Mouse (Mus musculus) heart, adult 8-10 months (tissue): ENCODE measurements around the gene Dnah2. TPM values are rescaled to one million over a fixed set of nuclear protein-coding genes. Genes with fewer than 3 reads are reported as not detected.
A peak's percentile ranks its signal among the peaks of the same experiment; 100 is the strongest.

Experiments used
- DNase-seq: peaks from one replicate; pipeline ENCODE4 v3.0.0; 2022; ENCODE audit warnings: low spot score
- total RNA-seq, 4 experiments: library from RNA; stranded (reverse); gene quantifications; 2 replicates each; pipeline ENCODE4 v1.2.4; 2022

The Dnah2 gene
- total RNA-seq, 4 experiments from 2014 or later = 0.22 to 0.66 (median 0.40) TPM

GRCm38 (mm10) chr11:69419443-69419812 lies 129.5 kb downstream of the Dnah2 start:
- DNase-seq = peak; percentile 33

GRCm38 (mm10) chr11:69418481-69419442 lies 130.1 kb downstream of the Dnah2 start:
- peak; percentile 96 for DNase-seq

- peak; percentile 93 for DNase-seq
These were observed 131.2 kb downstream of the Dnah2 start for GRCm38 (mm10) chr11:69417449-69418384.

DNA sequence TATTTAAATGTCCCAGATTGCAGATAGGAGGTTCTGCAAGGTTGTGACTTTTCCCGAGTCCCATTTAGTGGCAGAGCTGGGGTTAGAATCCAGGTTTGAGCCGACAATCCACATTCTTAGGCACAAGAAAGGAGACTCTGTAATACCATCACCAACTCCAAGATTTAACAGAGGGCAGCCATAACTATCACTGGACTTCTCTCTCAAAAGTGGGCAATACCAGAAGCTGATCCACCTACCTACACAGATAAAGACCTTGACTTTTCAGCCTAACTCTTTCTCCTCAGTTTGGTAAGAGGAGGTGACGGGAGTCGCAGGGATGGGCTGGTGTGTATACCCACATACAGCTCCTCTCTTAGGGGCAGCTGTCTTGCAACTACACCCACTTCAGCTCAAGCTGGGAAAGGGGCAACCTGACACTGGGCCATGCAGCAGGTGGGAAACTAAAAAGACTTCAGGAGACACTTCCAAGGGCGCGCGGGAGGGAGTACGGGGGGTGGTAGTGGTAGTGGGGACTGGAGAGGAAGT lies 131.9 kb downstream of the Dnah2 start:
- no peak for DNase-seq

DNA sequence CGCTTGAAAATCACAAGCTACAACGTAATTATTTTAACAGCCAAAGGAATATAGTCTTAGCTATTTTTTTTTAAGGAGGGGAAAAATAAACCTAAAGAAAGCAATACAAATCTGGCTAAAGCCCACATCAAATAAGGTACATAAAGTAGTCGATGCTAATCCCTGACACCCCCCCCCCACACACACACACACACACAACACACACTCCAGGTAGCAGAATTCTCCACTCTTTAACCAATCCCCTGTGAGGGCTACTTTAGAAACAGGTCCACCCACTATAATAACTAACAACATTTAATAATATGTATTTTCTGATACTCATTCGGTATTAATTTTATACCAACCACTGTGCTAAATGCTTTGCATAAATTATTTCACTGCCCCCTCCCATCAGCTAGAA lies 132.4 kb downstream of the Dnah2 start:
- DNase-seq = no peak

DNA sequence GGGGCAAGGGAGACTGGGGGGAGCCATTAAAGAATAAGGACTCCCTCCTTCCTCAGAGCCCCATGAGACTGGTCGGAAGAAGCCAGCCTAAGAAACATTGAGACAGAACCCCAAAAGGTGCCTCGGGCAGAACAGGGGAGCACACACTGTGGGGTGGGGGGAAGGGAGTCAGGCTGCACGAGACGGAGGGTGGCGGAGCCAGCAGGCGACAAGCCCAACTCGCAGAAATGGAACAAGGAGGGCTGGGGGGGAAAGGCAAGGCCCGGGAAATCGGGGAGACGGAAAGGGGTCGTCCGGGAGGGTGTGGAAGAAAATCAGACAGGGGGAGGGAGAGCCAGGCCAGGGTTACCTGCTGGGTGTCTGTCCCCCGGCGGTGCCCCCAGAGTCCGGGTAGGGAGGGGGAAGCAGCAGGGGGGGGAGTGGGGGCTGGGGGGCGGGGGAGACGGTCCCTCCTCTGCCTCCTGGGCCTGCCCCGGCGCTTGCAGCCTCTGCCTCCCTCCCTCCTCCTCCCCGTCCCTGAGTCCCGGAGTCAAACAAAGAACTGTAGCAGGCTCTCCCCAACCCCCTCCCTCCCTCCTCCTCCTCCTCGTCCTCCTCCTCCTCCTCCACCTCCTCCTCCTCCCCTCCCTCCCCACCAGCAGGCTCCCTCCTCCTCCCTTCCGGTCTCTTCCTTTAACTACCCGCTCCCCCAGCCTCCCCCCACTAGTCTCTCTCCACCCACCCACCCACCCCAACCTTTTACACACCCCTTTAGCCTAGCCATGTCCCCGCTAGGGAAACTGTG lies 133.1 kb downstream of the Dnah2 start:
- no peak for DNase-seq

- DNase-seq = peak; percentile 48
These were observed 133.6 kb downstream of the Dnah2 start for GRCm38 (mm10) chr11:69415327-69415667.

DNA sequence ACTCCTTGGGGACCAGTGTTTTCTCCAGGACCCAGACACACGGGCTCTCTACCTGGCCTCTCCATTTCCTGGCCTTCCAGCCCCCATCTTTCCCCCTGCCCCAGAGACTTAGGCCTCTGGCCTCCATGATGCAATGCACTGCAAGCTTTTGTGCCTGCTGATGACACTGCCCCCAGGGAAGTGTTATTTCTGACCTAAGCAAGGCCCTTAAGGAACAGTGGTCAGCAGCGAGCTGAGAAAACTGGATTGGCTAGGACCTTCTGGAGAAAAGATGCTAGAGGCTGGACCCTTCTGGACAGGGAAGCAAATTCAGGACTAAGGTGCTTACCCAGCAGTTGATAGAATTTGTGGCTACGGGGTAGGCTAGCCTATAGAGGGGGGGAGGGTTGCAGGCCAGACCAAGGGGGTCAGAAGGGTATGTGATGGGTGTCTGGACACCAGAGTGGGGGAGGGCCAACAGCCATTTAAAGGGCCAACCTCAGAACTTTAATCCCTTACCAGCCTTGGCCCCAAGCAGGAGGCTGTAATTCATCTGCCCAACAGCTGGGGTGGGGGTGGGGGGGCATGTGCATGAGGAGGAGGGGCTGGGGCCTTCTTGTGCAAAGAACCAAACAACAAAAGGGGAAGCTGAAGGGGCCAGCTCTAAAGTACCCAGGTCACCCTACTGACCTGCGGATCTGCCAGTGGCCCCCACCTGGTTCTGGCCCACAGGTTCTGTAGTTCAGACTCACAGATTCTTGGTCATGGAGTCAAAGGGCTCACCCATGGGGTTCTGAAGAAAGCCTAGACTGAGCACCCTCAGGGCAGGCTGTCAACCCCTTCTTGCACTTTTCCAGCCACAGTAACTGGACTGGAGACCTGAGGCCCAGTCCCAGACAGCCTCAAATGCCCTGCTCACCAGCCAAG lies 134.2 kb downstream of the Dnah2 start:
- no peak for DNase-seq

DNA sequence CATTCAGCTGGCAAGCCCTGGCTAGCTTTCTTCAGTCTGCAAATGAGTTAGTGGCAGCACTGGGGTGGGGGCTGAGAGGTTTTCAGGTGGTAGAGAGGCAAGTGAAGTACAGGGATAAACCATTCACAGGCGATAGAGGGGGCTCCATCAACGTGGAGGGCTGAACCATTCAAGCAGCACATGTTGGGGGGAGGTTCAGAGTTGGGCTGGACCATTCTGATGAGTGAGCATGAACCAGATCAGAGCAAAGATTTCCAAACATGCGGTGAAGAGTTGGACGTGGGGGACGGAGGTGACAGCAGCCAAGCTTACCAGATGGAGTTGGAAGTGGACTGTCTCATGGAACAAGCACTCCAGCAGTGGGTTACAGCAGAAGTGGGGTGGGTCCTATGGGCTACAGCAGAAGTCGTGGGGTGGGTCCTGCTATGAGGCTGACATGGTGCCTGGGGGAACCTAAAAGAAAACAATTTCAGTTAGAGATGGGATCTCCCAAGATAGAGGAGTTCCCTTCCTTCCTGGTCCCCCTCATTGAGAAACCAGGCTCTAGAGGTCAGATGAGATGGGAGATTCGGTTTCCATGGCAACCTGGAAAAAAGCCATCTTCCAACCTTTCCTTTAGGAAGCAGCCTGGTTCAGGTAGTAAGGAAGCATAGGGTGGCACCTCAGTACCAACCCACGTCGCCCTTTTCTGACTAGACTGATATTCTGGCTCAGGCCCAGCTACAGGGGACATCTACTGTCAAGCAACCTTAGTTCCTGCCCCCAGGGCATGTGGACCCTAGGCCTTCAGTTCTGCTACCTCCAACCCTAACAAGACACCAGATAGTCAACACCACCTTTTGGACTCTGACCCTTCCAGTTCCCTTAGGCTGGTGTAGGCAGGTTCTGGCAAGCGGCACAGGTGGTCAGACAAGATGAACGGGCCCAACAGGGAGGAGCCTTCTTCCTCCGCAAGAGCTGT lies 135.4 kb downstream of the Dnah2 start, which contains the start of gene Kdm6b:
Gene Kdm6b, minus strand, starts transcription at position 455 of the 961 bp plus-strand sequence.
- DNase-seq = no peak

GRCm38 (mm10) chr11:69412548-69412947 lies 136.4 kb downstream of the Dnah2 start:
- no peak for DNase-seq

GRCm38 (mm10) chr11:69411538-69412203 lies 137.2 kb downstream of the Dnah2 start:
- DNase-seq = no peak

GRCm38 (mm10) chr11:69411073-69411535 lies 137.8 kb downstream of the Dnah2 start:
- DNase-seq = peak; percentile 96

DNA sequence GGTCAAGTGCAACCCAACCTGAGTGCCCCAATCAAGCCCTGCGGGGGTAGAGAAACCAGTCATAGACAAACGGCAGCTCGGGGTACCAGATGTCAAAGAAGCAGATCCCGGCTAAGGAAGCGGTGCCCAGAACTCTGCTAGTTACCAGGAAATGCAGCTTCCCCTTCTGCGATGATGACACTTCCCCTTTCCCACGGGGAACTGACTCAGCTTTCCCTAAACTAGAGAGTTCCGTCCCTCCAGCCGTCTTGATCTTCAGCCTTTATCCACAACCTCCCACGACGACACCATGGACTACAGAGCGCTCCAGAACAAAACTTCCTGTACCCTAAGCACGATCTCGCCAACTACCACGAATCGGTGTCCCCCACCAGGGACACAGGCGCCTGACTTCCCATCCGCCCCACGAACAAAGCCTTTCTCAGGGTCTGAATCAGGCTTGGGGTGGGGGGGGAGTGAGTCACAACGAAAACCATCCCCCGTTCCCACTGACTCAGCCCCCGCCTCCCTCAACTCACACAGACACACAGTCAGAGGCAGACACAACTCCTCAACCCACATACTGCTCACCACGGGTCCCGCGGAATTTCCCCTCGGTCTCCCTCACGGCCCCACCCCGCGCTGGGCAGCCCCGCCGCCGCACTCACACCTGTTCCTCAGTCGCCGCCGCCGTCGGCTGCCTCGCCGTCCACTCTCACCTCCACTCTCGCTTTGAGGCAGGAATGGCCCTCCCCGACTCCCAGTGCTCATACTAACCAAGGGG lies 138.4 kb downstream of the Dnah2 start:
- peak; percentile 87 for DNase-seq

- DNase-seq = no peak
These were observed 138.9 kb downstream of the Dnah2 start for GRCm38 (mm10) chr11:69410045-69410309.

- peak; percentile 81 for DNase-seq
These were observed 139.4 kb downstream of the Dnah2 start for GRCm38 (mm10) chr11:69409378-69410044.

DNA sequence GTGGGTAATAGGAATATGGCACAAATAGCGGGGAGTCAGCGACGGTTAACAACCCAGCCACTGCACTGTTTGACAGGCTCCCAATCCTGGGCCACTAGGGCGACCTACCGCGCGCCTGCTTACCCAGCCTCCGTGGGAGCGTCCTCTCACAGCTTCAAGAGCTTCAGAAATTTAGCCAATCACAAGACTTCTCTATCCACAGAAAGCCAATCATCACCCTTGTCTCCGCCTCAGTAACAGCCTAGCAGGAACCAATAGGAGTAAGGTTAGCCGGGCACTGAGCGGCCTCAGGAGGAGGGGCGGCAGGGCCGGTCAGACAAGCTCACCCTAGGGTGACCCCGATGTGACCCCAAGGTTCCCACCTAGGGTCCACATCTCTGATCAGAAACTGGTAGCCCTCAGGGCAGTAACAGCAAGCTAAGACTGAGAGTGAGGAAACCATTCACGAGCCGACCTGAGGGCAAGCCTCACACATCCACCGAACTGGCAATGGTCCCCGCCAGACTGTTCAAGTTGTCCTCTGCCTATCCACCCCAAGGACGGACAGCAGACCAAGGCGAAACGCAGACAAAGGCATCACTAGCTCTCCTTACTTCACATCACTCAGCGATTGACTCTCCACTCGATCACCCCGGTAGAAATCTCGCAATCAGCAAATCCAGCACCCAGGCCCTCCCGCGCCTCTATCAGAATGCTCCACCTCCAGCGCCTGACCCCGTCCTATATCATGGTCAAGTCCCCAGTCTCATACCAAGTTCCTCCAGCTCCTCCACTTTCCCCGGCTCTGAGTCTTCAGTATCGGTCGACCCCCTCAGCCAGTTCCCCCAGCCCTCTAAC lies 140.2 kb downstream of the Dnah2 start:
- peak; percentile 93 for DNase-seq

- no peak for DNase-seq
These were observed 141.2 kb downstream of the Dnah2 start for GRCm38 (mm10) chr11:69407724-69408004.
